Mouse (Mus musculus) intestine, postnatal 0 days (tissue): ENCODE results near the gene Cldnd2. TPM values are rescaled to one million over a fixed set of nuclear protein-coding genes. Genes with fewer than 3 reads are reported as not detected.

Experiments used
- ATAC-seq: fragments of 200-750 bp; cut with Nextera tagmentation; 2 replicates; pipeline ENCODE4 v1.8.0; 2017; ENCODE audit warnings: mild to moderate bottlenecking, moderate TSS enrichment, moderate library complexity
- H3K27ac ChIP-seq: fragments of 300-500 bp; sonication (generic); 2 replicates; pipeline ENCODE4 v1.5.1; 2014; ENCODE audit warnings: mild to moderate bottlenecking, low read depth, low read length, moderate library complexity
- H3K27me3 ChIP-seq: fragments of 300-500 bp; sonication (generic); replicated peaks from 2 replicates; pipeline ENCODE4 v1.6.1; 2014; ENCODE audit warnings: low read length, mixed read lengths; ENCODE audit not compliant: control insufficient read depth, insufficient read depth
- H3K36me3 ChIP-seq: fragments of 300-500 bp; sonication (generic); 2 replicates; pipeline ENCODE4 v1.6.1; 2014; ENCODE audit warnings: mild to moderate bottlenecking, moderate library complexity; ENCODE audit not compliant: control insufficient read depth, insufficient read depth
- H3K4me1 ChIP-seq: fragments of 300-500 bp; sonication (generic); replicated peaks from 2 replicates; pipeline ENCODE4 v1.6.1; 2014; ENCODE audit warnings: antibody characterized with exemption, low read length, mixed read lengths; ENCODE audit not compliant: control insufficient read depth, insufficient read depth
- H3K4me2 ChIP-seq: fragments of 300-500 bp; sonication (generic); replicated peaks from 2 replicates; pipeline ENCODE4 v1.6.1; 2014; ENCODE audit warnings: low read depth, mild to moderate bottlenecking, moderate library complexity
- H3K4me3 ChIP-seq: fragments of 300-500 bp; sonication (generic); 2 replicates; pipeline ENCODE4 v1.5.1; 2014; ENCODE audit warnings: low read depth, low read length
- H3K9ac ChIP-seq: fragments of 300-500 bp; sonication (generic); 2 replicates; pipeline ENCODE4 v1.6.1; 2014; ENCODE audit warnings: mild to moderate bottlenecking, low read depth, low read length
- H3K9me3 ChIP-seq: fragments of 300-500 bp; sonication (generic); 2 replicates; pipeline ENCODE4 v1.6.1; 2016; ENCODE audit warnings: mixed run types; ENCODE audit not compliant: control insufficient read depth
- CTCF ChIP-seq: sonication (generic); IDR thresholded peaks from 2 replicates; pipeline ENCODE4 v1.5.1; 2016; ENCODE audit warnings: low read depth, mild to moderate bottlenecking, control low read depth, antibody characterized with exemption, moderate library complexity
- WGBS: fragments of 180-500 bp; shearing (Covaris S2); extraction: QIAGEN DNeasy Blood & Tissue Kit; methylation state at CpG from one replicate; pipeline ENCODE4 v1.1.7; 2014; 5-methylcytosine and 5-hydroxymethylcytosine counted together
- polyA plus RNA-seq: library from polyadenylated mRNA; unstranded; fragments of >200 nt; fragmentation: Nextera tagmentation; extraction: Ambion mirVana; gene quantifications from 2 replicates; pipeline ENCODE4 v1.2.1, GENCODE M21; 2015

Gene Cldnd2
- polyA plus RNA-seq, 1 experiment from 2014 or later, result not detected

DNA sequence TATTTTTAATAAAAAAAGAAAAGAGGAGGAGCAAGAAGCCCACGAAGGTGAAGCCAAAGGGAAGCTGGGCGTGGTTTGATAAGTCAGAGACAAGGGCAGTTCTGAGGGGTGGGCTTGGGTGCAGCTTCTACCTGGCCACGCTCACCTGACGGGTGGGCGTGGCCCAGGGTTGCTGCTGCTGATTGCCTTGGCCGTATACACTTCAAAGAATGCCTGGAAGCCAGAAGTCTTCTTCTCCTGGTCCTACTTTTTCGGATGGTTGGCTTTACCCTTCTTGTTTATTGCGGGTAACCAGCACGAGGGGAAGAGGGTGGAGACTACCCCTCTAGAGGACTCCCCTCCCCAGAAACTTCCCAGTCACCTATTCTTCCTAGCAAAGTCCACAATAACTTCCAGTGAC is 2.1 kb downstream of the Cldnd2 start:
- H3K36me3 ChIP-seq, result no peaks in the 10 kb centered on the region
- peaks cover 4% of the 10 kb centered on the region for H3K4me1 ChIP-seq
- ATAC-seq, result no peak
- H3K9ac ChIP-seq, result peak overlapping the region; percentile 45
- peak overlapping the region; percentile 49 for H3K4me3 ChIP-seq
- H3K4me2 ChIP-seq, result peak overlapping the region; percentile 82
- H3K27ac ChIP-seq, result peak overlapping the region; percentile 98
- no peak for TF ChIP-seq CTCF
- no peaks in the 10 kb centered on the region for H3K27me3 ChIP-seq
- WGBS, result 5% methylated on average over 9 of the region's 9 CpGs
- no peaks in the 10 kb centered on the region for H3K9me3 ChIP-seq

DNA sequence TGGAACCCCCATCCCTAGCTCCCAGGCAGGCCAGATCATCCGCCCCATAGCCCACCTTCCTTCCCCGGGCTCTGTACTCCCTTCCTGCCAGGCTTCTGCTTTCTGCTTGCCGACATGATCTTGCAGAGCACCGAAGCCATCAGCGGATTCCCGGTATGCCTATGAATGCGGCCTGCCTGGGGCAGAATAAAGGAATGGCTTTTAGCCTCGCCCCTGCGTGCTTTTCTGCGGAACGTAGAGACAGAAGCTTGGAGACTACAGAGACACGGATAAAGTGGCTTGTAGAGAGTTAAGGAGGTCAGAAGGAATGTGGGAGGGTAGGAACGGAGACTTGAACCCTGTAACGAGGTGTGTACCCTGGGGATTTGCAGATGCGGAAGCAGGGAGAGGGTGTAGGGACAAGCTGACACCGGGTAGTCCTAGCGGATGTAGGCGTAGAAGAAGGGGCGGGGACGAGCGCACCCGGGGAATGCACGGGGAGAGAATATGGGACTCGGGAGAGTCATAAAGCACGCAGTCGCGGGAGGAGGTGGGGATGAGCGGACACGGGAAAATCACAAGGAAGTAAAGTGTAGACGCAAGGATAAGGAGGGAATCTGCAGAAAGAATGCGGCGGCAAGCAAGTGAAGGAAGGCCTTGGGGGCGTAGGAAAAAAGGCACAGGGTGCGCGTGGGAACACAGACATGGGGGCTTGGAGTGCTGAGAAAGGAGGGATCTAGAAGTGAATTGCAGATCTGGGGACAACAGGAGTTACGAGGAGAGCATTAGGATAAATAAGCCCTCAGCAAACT is 2.7 kb downstream of the Cldnd2 start:
- peaks cover 4% of the 10 kb centered on the region for H3K4me1 ChIP-seq
- H3K36me3 ChIP-seq, result no peaks in the 10 kb centered on the region
- ATAC-seq, result peak; percentile 93
- H3K9ac ChIP-seq, result peak overlapping the region; percentile 45
- peak overlapping the region; percentile 49 for H3K4me3 ChIP-seq
- H3K9me3 ChIP-seq, result no peaks in the 10 kb centered on the region
- H3K27me3 ChIP-seq, result no peaks in the 10 kb centered on the region
- peak overlapping the region; percentile 82 for H3K4me2 ChIP-seq
- peak overlapping the region; percentile 98 for H3K27ac ChIP-seq
- TF ChIP-seq CTCF, result 0 out of 2 replicates have a peak, but pooled peaks have one; percentile 10
- WGBS, result under 1% methylated on average over 36 of the region's 36 CpGs

GRCm38 (mm10) chr7:43443917-43444293 is 3.3 kb downstream of the Cldnd2 start, which contains the start of the genes Etfb and Gm45233:
Etfb (plus strand) TSS chr7:43444083.
Gm45233 (plus strand) TSS chr7:43444128.
- peak within 1 kb of the TSS; percentile 49 for H3K4me3 ChIP-seq
- WGBS, result under 1% methylated on average over 27 of the region's 27 CpGs
- ATAC-seq, result peak; percentile 98
- H3K36me3 ChIP-seq, result no peaks in the 10 kb centered on the region
- H3K4me2 ChIP-seq, result peak within 1 kb of the TSS; percentile 82
- peak within 1 kb of the TSS; percentile 98 for H3K27ac ChIP-seq
- no peaks in the 10 kb centered on the region for H3K27me3 ChIP-seq
- H3K4me1 ChIP-seq, result peaks cover 4% of the 10 kb centered on the region
- no peak; the same call in 1 of the 2 replicates for TF ChIP-seq CTCF
- H3K9ac ChIP-seq, result peak within 1 kb of the TSS; percentile 53
- H3K9me3 ChIP-seq, result no peaks in the 10 kb centered on the region

GRCm38 (mm10) chr7:43447801-43448200 is 7.2 kb downstream of the Cldnd2 start:
- no peak overlapping the region for H3K4me2 ChIP-seq
- ATAC-seq, result no peak
- H3K4me1 ChIP-seq, result peaks cover 4% of the 10 kb centered on the region
- no peaks in the 10 kb centered on the region for H3K9me3 ChIP-seq
- no peak overlapping the region for H3K4me3 ChIP-seq
- no peak for TF ChIP-seq CTCF
- WGBS, result 77% methylated on average over 4 of the region's 4 CpGs
- no peak overlapping the region for H3K27ac ChIP-seq
- H3K9ac ChIP-seq, result no peak overlapping the region
- H3K36me3 ChIP-seq, result peaks cover 15% of the 10 kb centered on the region; the same call in 1 of the 2 replicates
- H3K27me3 ChIP-seq, result no peaks in the 10 kb centered on the region

- Histone ChIP-seq H3K27ac (no peak overlapping the region), H3K36me3 (peaks cover 19% of the 10 kb centered on the region), H3K9me3 (no peaks in the 10 kb centered on the region), H3K4me2 (no peak overlapping the region), H3K4me1 (peaks cover 8% of the 10 kb centered on the region), H3K4me3 (no peak overlapping the region), H3K9ac (no peak overlapping the region), H3K27me3 (no peaks in the 10 kb centered on the region)
- 97% methylated on average over 3 of the region's 3 CpGs for WGBS
- no peak for ATAC-seq
- TF ChIP-seq CTCF, result no peak
These were observed 7.7 kb downstream of the Cldnd2 start for GRCm38 (mm10) chr7:43448246-43448645.

- no peak for TF ChIP-seq CTCF
- WGBS, result 100% methylated on average over 2 of the region's 2 CpGs
- Histone ChIP-seq H3K9me3 (no peaks in the 10 kb centered on the region), H3K4me3 (no peak overlapping the region), H3K4me1 (peaks cover 10% of the 10 kb centered on the region; the same call in 1 of the 2 replicates), H3K27me3 (no peaks in the 10 kb centered on the region), H3K36me3 (peaks cover 34% of the 10 kb centered on the region), H3K9ac (no peak overlapping the region), H3K27ac (no peak overlapping the region), H3K4me2 (no peak overlapping the region)
- ATAC-seq, result no peak
These were observed 9.2 kb downstream of the Cldnd2 start for GRCm38 (mm10) chr7:43449811-43450210.
